Mouse (Mus musculus) heart, postnatal 4 days (tissue): ENCODE results near the gene Arl6. TPM values are rescaled to one million over a fixed set of nuclear protein-coding genes. Genes with fewer than 3 reads are reported as not detected.

ENCODE experiments used
- DNase-seq: peaks from one replicate; pipeline ENCODE4 v3.0.0; 2021
- total RNA-seq, 2 experiments: library from RNA; stranded (reverse); gene quantifications; 2 replicates each; pipeline ENCODE4 v1.2.3; 2021

Arl6 gene
- 1 to 10 TPM; 6.4 to 8.8 TPM for total RNA-seq

DNA sequence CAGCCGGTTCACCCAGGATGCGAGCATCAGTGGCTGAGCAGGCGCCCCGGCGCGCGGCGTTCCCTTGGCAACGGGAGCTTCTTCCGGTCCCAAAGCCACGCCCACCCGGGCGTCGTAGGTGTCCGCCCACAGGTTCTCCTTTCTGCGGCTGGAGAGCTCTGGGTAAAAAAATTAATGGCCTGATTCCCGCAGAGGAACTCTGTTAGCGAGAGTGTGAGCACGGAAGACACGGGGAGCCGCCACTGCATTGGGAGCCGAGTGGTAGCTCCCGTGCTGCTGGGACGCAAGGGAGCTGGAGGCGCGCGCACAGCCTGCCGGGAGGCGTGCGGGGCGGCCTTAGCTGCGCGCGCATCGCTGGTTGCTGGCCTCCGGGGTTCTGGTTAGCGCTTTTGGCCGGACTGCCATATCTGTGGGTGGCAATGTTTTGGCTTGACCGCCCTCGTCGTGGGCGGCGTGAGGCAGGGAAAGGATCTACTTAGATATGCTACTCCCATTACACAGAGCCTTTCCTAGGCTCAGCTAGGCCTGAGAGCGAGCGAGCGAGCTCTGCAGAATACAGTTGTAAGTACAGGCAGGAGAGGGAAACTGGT, at the start of gene Arl6:
TSS of gene Arl6 (minus strand) at position 290 of the 590 bp plus-strand sequence.
- DNase-seq, result peak; percentile 95

DNA sequence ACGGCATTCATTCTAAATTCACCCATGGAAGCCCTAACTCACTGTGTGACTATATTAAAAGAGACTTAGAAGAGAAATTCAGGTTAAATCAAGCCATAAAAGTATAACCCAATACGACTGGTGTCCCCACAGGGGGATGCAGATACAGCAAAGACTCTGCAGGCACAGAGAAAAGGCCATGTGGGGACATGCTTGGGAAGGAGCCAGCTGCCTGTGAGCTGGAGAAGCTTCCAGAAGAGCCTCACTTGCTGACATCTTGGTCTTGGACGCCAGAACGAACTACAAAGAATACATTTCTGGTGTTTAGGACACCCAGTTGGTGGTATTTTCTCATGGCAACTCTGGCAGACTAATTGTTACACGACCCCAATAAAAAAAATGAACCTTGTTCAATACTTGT, 45.9 kb upstream of the Arl6 start:
- DNase-seq, result no peak

DNA sequence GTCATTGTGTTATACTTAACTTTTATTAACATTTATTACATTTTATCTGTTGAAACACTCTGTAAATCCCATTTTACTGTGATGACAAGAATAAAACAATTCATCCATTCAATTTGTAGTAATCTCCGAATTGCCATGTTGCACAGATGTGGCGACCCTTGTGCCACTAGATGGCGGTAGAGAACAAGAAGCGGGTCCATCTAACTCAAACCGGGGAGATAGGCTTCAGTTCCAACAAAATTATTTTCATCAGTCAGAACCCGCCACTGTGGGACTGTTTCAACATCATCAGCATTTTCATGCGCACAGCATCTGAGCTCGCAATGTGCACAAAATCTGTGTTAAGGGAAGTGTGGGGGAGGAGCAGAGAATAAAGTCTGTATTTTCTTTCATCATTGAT, 44.2 kb upstream of the Arl6 start:
- DNase-seq, result peak; percentile 74

DNA sequence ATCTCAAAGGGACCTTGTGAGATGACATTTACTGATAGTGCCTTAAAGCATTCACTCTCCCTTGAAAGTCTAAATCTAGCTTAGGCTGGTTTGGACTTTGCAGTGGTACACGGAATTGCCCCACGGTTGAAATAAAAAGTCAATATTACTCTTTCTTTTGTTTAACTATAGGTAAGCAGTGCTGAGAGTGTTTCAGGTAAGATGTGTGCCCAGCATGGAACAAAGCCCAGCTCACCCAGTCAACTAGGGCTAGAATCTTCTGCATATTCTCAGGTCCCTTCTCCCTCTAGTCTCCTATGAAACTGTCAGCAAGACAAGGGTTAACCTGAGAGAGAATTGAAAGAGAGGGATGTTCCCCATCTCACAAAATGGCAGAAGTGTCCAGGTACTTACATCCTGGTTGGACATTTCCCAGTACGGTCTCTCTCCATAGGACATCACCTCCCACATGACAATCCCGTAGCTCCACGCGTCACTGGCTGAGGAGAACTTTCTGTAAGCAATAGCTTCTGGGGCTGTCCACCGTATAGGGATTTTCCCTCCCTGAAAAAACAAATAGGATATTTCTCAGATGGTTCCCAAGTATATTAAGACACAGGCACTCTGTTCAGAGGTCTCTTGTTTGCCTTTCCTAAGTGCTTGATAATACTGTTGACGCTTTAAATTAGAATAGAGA, 43.2 kb upstream of the Arl6 start:
- no peak for DNase-seq

DNA sequence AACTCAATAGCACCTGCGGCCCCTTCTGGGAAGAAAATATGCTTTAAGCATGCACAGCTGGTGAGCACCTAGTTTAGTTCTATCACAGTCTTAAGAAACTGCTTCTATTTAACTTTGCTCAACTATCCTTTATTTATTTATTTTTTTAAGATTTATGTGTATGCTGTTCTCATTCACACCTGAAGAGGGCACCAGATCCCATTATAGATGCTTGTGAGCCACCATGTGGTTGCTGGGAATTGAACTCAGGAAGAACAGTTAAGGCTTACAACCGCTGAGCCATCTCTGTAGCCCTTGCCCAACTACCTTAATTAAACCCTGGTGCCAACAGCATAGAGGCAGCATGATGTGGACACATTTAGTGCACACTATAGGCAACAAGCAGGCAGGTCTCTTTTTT, 27.7 kb upstream of the Arl6 start:
- DNase-seq, result no peak

DNA sequence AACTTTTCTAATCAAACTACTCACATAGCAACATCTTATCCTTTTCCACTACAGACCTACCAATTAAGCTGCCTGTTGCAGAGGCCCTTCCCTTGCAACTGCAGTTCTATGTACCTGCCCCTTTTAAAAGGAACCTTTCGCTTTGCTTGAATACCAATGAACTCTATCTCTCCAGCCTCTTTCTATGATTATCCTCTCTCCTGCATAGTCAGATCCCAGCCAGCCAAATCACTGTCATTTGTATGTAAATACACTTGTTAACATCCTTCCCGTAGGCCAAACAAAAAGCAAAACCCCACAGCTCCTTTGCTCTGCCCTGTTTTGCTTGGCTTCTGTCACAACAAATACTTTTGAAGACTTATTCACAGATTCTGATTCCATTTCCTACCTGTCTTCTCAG, 4.6 kb upstream of the Arl6 start:
- DNase-seq, result no peak

DNA sequence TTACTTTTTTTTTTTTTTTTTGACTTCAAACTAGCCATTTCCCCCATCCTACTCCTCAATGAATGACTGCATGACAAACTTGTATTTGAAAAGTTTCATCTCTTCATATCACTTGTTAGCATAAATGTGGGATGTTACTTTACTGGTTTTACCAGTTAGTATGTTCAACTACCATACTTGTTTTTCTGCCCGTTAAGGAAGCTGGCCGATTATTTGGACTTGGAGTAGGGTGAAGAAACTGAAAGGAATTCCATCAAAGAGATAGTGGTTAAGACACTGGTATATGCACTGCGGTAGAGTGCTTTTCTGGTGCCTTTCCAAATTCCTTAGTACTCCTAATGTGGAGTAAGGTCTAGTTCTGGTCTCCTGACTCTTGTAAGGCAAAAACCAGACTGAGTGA, 794 bp upstream of the Arl6 start:
- no peak for DNase-seq

DNA sequence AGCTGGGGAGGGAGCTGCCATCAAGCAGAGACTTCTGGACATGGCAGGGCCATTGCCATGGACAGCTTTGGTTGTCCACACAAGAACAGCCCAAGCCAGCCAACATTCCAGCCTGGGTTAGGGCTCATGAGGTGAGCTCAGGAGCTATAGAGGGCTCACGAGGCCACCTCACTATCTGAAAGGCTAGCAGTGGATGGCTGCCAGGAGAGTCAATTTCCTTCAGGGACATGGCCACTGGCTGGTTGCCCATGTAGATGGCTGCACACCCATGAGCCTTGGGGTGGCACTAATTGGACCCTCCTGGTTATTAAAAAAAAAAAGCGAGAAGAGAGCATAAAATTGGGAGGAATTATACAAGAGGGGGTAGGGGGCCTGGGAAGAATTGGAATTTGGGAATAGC, 4.6 kb downstream of the Arl6 start:
- no peak for DNase-seq

DNA sequence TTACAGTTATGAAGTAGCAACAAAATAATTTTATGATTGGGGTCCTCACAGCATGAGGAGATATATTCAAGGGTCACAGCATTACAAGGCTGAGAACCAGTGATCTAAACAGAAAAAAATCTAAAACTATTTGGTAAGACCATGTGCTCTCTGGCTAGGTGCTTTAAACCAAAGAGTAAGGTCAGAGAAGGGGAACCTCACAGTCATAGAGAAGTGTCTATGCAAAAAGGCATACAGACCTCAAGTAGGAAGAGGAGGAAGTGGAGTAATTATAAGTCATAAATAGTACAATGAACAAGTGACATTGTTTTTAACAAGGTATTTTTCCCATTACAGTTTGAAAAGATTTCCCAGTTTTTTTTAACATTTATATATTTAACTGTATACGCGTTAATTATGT, 17.6 kb downstream of the Arl6 start:
- DNase-seq, result no peak

DNA sequence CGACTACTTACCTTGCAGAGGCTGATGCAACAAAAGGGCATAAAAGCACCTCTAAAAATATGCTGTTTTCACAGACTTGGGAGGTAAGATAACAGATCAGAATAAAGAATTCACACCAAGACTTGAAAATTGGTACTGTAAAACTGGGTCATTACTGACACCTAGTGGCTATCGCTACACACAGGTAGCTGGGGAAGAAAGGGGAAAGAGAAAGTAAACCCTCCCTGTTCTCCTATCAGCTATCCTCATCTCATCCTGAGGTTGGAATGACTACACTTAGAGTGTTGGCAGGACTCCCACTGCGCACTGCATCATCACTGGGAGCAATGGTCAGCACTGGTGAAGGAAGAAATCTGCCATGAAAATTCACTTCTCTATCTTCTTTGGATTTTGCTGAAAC, 22.0 kb downstream of the Arl6 start:
- DNase-seq, result peak; percentile 49

DNA sequence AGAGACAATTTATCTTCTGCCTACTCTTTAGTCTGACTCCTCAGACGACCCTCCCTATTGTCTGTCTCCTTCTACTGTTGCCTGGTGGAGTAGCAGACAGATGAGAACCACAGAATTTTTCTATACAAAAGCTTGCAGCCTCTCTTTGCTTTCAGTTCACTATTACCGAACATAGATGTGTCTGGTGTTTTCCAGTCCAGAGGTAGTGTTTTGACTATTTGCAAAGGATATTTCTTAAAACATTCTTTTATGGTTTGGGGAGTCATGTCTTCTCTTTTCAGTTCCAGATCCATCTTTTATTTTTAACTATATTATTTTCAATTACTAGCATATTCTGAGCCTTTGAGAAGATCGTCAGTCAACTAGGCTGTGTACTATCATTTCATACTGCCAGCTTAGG, 23.5 kb downstream of the Arl6 start:
- DNase-seq, result no peak

DNA sequence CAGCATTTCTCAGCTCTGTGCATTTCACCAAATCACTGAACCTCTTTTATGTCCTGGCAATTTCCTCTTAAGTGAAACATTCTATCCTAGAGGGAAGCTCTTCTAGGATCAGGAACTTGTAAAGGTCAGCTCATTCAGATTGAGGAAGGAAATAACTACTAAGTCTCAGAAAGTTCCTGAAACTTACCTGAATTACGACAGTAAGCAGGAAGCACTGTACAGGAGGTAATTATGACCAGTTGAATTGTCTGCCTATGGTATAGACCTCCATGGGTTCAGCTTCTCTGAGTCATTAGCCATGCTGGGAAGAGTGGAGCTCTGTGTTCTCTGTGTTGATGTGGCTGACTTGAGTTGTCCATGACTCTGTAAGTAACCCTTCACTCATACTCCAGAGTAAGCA, 28.4 kb downstream of the Arl6 start:
- no peak for DNase-seq

DNA sequence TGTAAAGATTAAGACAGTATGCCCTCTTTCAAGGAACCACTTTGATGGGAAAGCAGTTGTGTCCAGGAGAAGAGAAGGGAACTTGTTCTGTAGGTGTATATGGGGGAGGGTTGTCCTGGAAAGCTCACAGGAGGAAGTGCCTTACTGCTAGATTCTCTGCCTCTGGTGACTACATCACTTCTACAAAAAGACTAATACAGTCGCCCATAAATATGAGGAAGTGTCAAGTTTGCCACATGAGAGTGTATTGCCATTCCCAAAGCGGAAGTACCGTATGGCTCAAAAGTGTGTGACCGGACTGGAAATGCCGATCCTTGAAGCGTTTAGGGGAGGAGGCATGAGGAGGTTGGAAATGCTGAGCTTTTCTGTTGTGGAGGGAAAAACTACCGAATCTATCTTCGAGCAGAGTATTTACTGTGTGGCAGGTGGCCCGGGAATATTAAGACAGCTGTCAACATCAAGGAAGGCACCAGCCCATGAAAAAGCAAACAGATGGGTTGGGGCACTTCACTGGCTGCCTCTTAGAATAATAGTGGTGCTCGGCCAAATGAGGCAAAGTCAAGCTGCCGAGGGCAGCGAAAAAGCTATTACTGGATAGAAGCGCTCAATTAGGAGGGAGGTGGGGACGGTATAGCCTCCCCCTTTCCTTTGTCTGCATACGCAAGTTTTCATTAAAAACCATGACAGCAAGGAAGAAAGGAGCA, 35.0 kb downstream of the Arl6 start:
- no peak for DNase-seq

DNA sequence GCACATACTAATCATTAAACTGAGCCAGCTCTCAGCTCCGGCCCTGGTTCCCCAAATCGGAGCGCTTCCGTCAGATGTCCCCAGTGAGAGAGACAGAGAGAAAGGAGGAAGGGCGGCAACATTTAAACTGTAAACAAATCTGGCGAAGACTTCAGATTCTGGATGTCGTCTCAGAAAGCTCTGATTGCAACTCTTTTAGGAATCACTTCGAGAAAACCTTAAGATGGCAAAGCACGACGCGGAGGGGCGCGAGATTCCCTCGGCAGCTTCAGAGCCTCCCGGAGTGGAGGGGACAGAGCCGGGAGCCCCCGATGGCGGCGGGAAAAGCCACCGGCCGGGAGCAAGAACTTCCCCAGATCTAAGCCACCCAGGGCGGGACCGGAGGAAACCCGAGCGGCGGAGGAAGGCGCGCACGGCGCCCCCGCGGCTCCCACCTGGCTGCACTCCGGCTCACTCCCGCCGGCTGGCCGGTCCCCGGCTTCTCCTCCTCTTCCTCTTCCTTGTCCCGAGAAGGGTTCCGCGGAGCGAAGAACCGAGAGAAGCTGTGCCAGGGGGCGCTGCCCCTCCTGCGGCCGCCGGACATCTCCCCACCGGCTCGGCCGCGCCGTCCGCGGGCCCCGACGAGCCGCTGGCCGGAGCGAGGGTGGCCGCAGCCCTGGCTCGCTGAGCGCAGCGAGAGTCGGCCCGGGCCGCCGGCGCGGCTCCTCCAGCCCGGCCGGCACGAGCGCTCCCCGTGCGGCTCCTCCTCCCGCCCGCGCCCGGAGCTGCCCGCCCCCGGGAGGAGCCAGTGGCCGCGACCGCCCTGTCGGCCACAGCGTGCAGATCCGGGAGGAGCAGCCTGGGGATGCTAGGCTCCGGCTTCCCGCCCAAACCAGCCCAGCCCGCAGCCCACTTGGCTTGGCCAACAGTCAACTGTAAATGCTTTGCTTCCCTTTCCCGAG, 38.6 kb downstream of the Arl6 start, which contains the start of gene Crybg3:
TSS of gene Crybg3 (minus strand) at position 669 of the 941 bp plus-strand sequence.
- DNase-seq, result peak; percentile 90

DNA sequence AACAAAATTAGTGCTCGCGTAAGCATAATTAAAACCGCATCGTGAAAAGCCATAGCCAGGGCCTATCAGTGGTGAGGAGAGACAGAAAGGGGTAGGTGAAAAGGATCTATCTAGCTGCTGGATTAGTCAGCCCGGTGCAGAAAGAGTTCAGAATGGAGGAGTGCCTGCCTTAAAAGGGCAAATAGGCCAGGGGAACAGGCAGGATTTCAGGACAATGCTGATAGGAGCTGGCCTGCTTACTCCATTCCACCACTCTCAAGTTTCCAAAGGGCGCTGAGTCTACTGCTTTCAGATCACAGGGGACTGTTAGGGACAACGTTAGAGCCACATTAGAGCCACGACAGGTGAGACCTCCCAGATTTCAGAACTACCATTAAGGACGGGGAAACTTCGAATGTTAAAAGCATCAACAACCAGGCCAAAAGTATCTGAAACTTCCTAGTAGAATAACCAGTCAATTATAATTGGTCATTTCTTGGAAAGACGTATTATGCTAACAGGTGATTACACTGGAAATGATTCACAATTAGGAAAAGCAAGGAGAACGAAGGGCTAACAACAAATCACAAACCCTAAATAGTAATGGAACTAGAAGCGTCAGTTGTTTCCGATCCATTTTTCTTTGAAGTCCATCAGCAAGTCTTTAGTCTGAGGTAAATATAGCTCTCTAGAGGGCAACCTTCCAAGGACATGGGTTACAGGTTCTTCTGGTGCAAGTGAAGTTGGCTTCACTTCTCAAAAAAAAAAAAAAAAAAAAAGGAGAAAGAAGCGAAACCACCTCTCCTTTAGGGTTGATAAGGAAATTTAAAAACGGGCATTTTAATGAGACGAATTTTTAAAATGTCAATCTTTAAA, 39.6 kb downstream of the Arl6 start:
- DNase-seq, result peak; percentile 45

DNA sequence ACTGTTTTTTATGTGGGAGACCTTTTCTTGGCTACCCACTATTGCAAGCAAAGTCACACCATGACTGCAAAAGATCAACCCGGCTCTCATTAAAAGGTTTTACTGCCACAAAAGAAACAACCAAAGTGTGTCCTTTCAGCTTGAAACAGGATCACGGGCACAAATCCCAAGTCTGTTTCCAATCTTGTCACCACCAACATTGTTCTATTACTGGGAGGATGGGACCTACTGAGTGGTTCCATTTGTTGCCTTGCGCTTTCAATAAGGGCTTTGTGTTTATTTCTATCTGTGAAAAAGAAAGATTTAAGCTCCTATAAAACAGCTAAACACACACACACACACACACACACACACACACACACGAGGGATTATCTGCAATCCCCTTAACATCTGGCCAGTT, 40.2 kb downstream of the Arl6 start:
- no peak for DNase-seq

DNA sequence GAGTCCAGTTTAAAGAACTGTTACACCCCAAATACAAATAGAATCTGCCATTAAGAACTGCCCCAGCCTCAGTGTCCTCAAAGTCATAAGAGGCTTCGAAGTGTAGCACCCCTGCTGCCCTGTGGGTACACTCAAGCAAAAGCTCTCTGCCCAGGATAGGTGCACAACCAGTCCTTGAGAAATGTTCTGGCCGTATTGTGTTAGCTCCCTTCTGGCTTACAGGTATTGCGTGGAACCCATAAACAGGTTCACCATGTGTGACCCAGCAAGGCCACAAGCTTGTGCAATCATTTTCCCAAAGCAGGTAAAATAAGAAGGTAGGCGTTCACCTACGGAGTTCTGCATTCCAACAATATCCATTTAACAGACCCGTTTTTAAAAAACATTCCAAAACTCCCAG, 41.9 kb downstream of the Arl6 start:
- no peak for DNase-seq

DNA sequence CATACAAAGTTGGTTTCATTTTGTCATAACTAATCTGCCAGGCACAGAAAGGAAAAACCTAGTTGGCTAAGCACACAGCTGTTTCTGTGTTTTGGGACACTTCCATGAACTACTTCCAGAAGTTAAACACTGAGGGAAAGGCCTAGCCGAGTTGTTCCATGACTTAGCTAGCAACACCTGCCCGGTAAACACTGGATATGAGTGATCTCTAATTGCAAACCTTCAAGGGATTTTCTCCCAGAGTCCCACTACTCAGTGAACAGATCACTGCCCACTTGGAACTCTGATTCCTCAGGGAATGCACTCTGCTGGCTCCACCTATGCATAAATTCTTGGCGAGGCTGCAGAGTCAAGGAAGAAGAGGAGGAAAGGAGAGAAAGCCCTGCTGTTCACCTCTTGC, 44.5 kb downstream of the Arl6 start:
- no peak for DNase-seq

DNA sequence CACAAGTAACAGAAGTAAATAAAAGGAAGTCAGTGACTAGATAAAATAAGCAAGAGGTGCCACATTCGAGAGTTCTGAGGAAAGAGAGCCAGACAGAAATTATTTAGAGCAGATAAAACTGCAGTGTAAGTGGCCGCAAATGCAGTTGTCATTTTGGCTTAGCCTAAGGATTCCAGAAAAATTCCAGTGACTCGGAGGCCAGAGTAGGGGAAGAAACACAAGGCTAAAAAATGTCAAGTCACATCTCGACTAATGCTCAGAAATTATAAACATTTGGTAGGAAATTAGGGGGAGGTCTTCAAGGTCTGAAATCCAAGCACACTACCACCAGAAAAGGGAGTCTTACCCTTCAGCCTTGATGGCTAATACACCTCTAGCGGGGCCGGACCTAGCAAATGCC, 48.4 kb downstream of the Arl6 start:
- DNase-seq, result no peak

DNA sequence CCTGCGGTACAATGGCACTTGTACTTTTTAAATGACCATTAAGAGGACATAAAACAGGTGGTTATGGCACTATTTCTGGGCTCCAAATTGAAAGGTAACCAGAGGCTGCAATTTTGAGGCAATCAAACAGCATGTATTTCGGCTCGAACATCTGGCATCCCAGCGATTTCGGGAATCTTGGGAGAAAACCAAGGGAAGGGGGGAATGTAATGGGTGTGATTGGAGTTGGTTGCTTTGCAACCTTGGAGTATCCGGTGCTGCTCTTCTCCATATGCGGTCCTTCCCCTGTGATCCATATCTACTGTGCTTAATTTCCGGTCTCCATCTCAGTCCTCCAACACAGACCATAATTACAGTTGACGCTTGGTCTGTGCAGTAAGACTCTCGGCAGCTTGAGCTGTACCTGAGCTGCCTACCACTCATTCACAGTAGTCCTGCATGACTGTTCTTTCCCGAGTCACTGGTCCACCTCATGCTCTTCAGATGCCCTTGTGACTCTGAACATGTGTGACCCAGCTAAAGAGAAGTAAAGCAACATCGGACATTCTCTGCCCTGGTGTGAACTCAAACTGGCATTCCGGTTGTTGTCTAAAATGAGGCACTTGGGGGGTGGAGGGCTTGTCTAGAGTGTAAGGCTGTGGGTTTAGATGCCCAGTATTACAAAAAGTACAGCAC, 50.7 kb downstream of the Arl6 start:
- no peak for DNase-seq

DNA sequence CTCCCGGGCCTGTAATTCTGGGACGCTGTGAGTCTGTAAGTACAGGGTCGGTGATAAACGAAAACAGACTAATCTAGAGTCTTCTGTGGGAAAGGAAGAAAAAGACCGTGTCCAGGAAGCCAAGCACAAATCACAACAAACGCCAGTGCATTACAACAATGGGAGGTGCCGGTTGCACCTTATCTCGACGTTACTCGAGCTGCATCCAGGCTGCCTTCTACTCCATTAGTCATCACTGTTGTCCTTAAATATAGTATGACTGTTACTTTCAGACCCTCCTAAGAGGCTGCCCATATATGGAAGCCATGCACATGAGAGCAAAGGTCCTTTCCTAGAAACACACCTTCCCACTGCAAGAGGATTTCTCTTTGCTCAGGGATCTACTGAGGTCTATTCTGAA, 51.4 kb downstream of the Arl6 start:
- DNase-seq, result no peak
